Mouse (Mus musculus) brain, embryonic 14.5 days (tissue): Measurements from ENCODE around the gene Dennd5b.

Experiments used
- CTCF ChIP-seq: fragments of 200-500 bp; IDR thresholded peaks from 2 replicates; pipeline ENCODE4 v1.5.1; 2012; ENCODE audit warnings: inconsistent platforms, mild to moderate bottlenecking, moderate library complexity, borderline replicate concordance; ENCODE audit not compliant: insufficient read depth, insufficient read length; ENCODE audit errors: extremely low read depth
- POLR2A ChIP-seq: fragments of 200-500 bp; IDR thresholded peaks from 2 replicates; pipeline ENCODE4 v1.6.1; 2012; ENCODE audit warnings: mild to moderate bottlenecking, inconsistent platforms, borderline replicate concordance; ENCODE audit not compliant: poor library complexity, insufficient read depth, insufficient read length, severe bottlenecking; ENCODE audit errors: extremely low read depth

DNA sequence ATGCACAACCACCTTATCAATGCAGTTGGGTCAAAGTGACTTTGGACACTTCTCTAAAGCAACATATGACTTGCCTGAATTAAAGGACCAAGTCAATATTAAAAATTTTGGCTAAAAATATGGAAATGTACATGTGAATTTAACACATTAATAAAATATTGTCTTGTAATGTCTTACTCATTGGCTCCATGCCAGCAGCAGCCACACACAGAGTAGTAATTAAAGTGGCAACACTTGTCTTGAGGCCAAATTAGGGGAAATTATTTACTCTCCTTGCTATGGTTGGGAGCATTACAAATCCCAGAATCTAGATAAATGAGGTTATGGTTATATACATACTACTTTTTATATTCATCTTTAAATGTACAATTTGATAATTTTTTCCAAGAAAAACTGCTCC lies 15.5 kb upstream of the Dennd5b start:
- TF ChIP-seq POLR2A (no peak), CTCF (no peak)
